Mouse (Mus musculus): ENCODE measurements around the gene Cd9.

Gene Cd9

GRCm38 (mm10) chr6:125494092-125494871, at the start of gene Cd9:
Gene Cd9 (minus strand): TSS chr6:125494791.
- DNase-seq (ENCODE audit: low read depth): no peak

GRCm38 (mm10) chr6:125541296-125541695, 46.7 kb upstream of the Cd9 start:
- DNase-seq (ENCODE audit: low read depth): no peak

- DNase-seq (ENCODE audit: low read depth): no peak
Observed at GRCm38 (mm10) chr6:125540826-125541225, 46.2 kb upstream of the Cd9 start.

- no peak for DNase-seq (ENCODE audit: low read depth)
Observed at GRCm38 (mm10) chr6:125540199-125540598, 45.6 kb upstream of the Cd9 start.

GRCm38 (mm10) chr6:125539423-125539822, 44.8 kb upstream of the Cd9 start:
- DNase-seq (ENCODE audit: low read depth): no peak

- no peak for DNase-seq (ENCODE audit: low read depth)
Observed at GRCm38 (mm10) chr6:125538469-125538868, 43.9 kb upstream of the Cd9 start.

GRCm38 (mm10) chr6:125534990-125535389, 40.4 kb upstream of the Cd9 start:
- DNase-seq (ENCODE audit: low read depth): no peak

- DNase-seq (ENCODE audit: low read depth): no peak
Observed at GRCm38 (mm10) chr6:125533104-125533650, 38.6 kb upstream of the Cd9 start.

- no peak for DNase-seq (ENCODE audit: low read depth)
Observed at GRCm38 (mm10) chr6:125529479-125529878, 34.9 kb upstream of the Cd9 start.

- no peak for DNase-seq (ENCODE audit: low read depth)
Observed at GRCm38 (mm10) chr6:125528614-125529200, 34.1 kb upstream of the Cd9 start.

- no peak for DNase-seq (ENCODE audit: low read depth)
Observed at GRCm38 (mm10) chr6:125526066-125526465, 31.5 kb upstream of the Cd9 start.

- no peak for DNase-seq (ENCODE audit: low read depth)
Observed at GRCm38 (mm10) chr6:125524027-125524426, 29.4 kb upstream of the Cd9 start.

- no peak for DNase-seq (ENCODE audit: low read depth)
Observed at GRCm38 (mm10) chr6:125521558-125522193, 27.1 kb upstream of the Cd9 start.

GRCm38 (mm10) chr6:125515503-125516315, 21.1 kb upstream of the Cd9 start:
- DNase-seq (ENCODE audit: low read depth): no peak

- no peak for DNase-seq (ENCODE audit: low read depth)
Observed at GRCm38 (mm10) chr6:125512950-125513596, 18.5 kb upstream of the Cd9 start.

GRCm38 (mm10) chr6:125511196-125511595, 16.6 kb upstream of the Cd9 start:
- DNase-seq (ENCODE audit: low read depth): no peak

- DNase-seq (ENCODE audit: low read depth): no peak
Observed at GRCm38 (mm10) chr6:125510645-125511044, 16.1 kb upstream of the Cd9 start.

GRCm38 (mm10) chr6:125509783-125510182, 15.2 kb upstream of the Cd9 start:
- no peak for DNase-seq (ENCODE audit: low read depth)

- no peak for DNase-seq (ENCODE audit: low read depth)
Observed at GRCm38 (mm10) chr6:125506427-125506826, 11.8 kb upstream of the Cd9 start.

- DNase-seq (ENCODE audit: low read depth): no peak
Observed at GRCm38 (mm10) chr6:125504622-125505355, 10.2 kb upstream of the Cd9 start.
